Mouse (Mus musculus) CH12.LX (cell line): ENCODE data around the gene Lhb.
A peak's percentile ranks its signal among the peaks of the same experiment; 100 is the strongest.

Experiments used
- CTCF ChIP-seq, 2 experiments: IDR thresholded peaks in 1 of 2; conservative IDR thresholded peaks in 1 of 2; 2 replicates each; pipeline ENCODE4 v1.5.1; 2011 to 2012; ENCODE audit warnings: low read depth in 2 of 2, low read length in 2 of 2, improper control_type of control experiment in 1 of 2, inconsistent platforms in 1 of 2, mild to moderate bottlenecking in 1 of 2, moderate library complexity in 1 of 2
- ZNF384 ChIP-seq: IDR thresholded peaks from 2 replicates; pipeline ENCODE4 v1.6.1; 2012; ENCODE audit warnings: low read depth, low read length, improper control_type of control experiment, inconsistent platforms

GRCm38 (mm10) chr7:45406157-45407156 lies 14.2 kb upstream of the Lhb start:
- TF ChIP-seq CTCF (conservative IDR thresholded peaks at IDR 0.05 in 1 of 2, IDR thresholded peaks at IDR 0.05 in 1 of 2; ENCODE audit: low read depth in 2 of 2, low read length in 2 of 2) (peak in 1 of 2 experiments; percentile 68; a peak in 2 of 4 replicates), ZNF384 (no peak)
